Comparison of ENCODE assay signal across 28 mouse cellular contexts in genomic region chr2:58627981-58628380, GRCm38 (mm10).
DNase-seq lines count a peak whose midpoint lies in the region; ATAC-seq and TF ChIP-seq lines count a peak whose summit lies in the region.
"Had no signal": no experiment of that assay in that cellular context is flagged by ENCODE, and none has a peak within 500 bp of the region (broad histone marks: within the 10 kb centered on the region; RNA-seq: fewer than 3 reads in every experiment).

No protein-coding gene starts in this region.

- no peak overlapping the region for H3K9ac ChIP-seq in kidney, embryonic 16.5 days (replicated peaks; ENCODE audit: low read length)
- H3K9ac ChIP-seq: embryonic facial prominence, embryonic 13.5 days; embryonic facial prominence, embryonic 15.5 days; forebrain, embryonic 12.5 days had no signal

- peaks cover 4% of the 10 kb centered on the region for H3K36me3 ChIP-seq in E14TG2a.4 (ENCODE audit: insufficient read depth, low read length)
- no peaks in the 10 kb centered on the region for H3K36me3 ChIP-seq in kidney, embryonic 16.5 days (ENCODE audit: insufficient read depth, low read length)
- H3K36me3 ChIP-seq: embryonic facial prominence, embryonic 13.5 days; embryonic facial prominence, embryonic 15.5 days; forebrain, embryonic 10.5 days; forebrain, embryonic 12.5 days; G1E had no signal

- peaks cover 58% of the 10 kb centered on the region for H3K4me1 ChIP-seq in E14TG2a.4 (replicated peaks; ENCODE audit: low read depth, low read length)
- no peaks in the 10 kb centered on the region for H3K4me1 ChIP-seq in kidney, embryonic 16.5 days (ENCODE audit: insufficient read depth, low read length)
- H3K4me1 ChIP-seq: embryonic facial prominence, embryonic 13.5 days; embryonic facial prominence, embryonic 15.5 days had no signal

- TF ChIP-seq CTCF in E14TG2a.4 (conservative IDR thresholded peaks at IDR 0.05; ENCODE audit: low read length), result no peak

- intact Hi-C loops in heart, postnatal 14 days (cut with DNase I), result no loop called here

- H3K27ac ChIP-seq in kidney, embryonic 16.5 days (ENCODE audit: low read length), result no peak overlapping the region
- H3K27ac ChIP-seq: embryonic facial prominence, embryonic 13.5 days; embryonic facial prominence, embryonic 15.5 days; forebrain, embryonic 10.5 days; forebrain, embryonic 12.5 days had no signal

- H3K4me2 ChIP-seq in kidney, embryonic 16.5 days (replicated peaks; ENCODE audit: low read depth, low read length), result no peak overlapping the region
- H3K4me2 ChIP-seq: embryonic facial prominence, embryonic 13.5 days; embryonic facial prominence, embryonic 15.5 days; forebrain, embryonic 12.5 days had no signal

- peaks cover 6% of the 10 kb centered on the region; the same call in 1 of the 2 replicates for H3K9me3 ChIP-seq in E14TG2a.4 (ENCODE audit: low read length)
- no peaks in the 10 kb centered on the region for H3K9me3 ChIP-seq in kidney, embryonic 16.5 days (ENCODE audit: low read length)
- H3K9me3 ChIP-seq: embryonic facial prominence, embryonic 13.5 days; embryonic facial prominence, embryonic 15.5 days; forebrain, embryonic 10.5 days; forebrain, embryonic 12.5 days had no signal

- DNase-seq in heart, adult 11 months, result peak; percentile 24
- no peak for DNase-seq in heart, postnatal 14 days
- DNase-seq in ES-CJ7 (ENCODE audit: low read depth, low spot score), result peak; percentile 72
- peak; percentile 80 for DNase-seq in R1 (ENCODE audit: low read depth, low spot score)
- DNase-seq in neural tube, embryonic 10.5 days (ENCODE audit: extremely low spot score, low spot score), result no peak
- DNase-seq: adrenal gland, postnatal 10 days; adrenal gland, postnatal 25 days; B cell, adult 2 months; cerebellum, adult 11 months; cerebellum, adult 18-20 months; cerebellum, adult 8-10 months; cerebellum, adult 9-11 months; cerebellum, postnatal 14 days; cerebellum, postnatal 36 days; embryo, embryonic 11 days had no signal

- 0 out of 2 replicates have a peak, but pooled peaks cover 4% of the 10 kb centered on the region for H3K27me3 ChIP-seq in E14TG2a.4 (ENCODE audit: insufficient read depth, low read length)
- H3K27me3 ChIP-seq in kidney, embryonic 16.5 days (ENCODE audit: insufficient read depth, low read length), result no peaks in the 10 kb centered on the region
- H3K27me3 ChIP-seq: CH12.LX; embryonic facial prominence, embryonic 13.5 days; embryonic facial prominence, embryonic 15.5 days had no signal

- ATAC-seq in inflammation-experienced regulatory T-cells, adult 6 months, result no peak
- no peak for ATAC-seq in kidney, embryonic 16.5 days (ENCODE audit: low FRiP score, low TSS enrichment)
- ATAC-seq: activated CD4-positive, CD25-positive, alpha-beta regulatory T cell, adult 4 months; CD4-positive, CD25-positive, alpha-beta regulatory T cell, adult 4 months; Patski had no signal

- 48% methylated on average over 2 of the region's 2 CpGs for WGBS in kidney, embryonic 16.5 days

- peak overlapping the region; percentile 13; the same call in 1 of the 2 replicates for H3K4me3 ChIP-seq in E14TG2a.4 (replicated peaks; ENCODE audit: low read length)
- H3K4me3 ChIP-seq in kidney, embryonic 16.5 days (ENCODE audit: low read length), result no peak overlapping the region
- H3K4me3 ChIP-seq: embryonic facial prominence, embryonic 13.5 days; embryonic facial prominence, embryonic 15.5 days; erythroblast, embryonic 14.5 days; forebrain, embryonic 10.5 days; forebrain, embryonic 12.5 days had no signal

Comparison
In these comparisons a context has a peak if more than half of its experiments do, and no peak if none do; other contexts are left out.
1. DNase-seq: peak in heart, adult 11 months (single experiment), ES-CJ7 (single experiment) and R1 (single experiment); none in heart, postnatal 14 days (0 of 2) and neural tube, embryonic 10.5 days (single experiment).